Mouse (Mus musculus): ENCODE results near the gene Ubxn6. TPM values are rescaled to one million over a fixed set of nuclear protein-coding genes. Genes with fewer than 3 reads are reported as not detected.

Gene Ubxn6
- polyA plus RNA-seq, 1 experiment from 2014 or later, result 78.8 TPM

DNA sequence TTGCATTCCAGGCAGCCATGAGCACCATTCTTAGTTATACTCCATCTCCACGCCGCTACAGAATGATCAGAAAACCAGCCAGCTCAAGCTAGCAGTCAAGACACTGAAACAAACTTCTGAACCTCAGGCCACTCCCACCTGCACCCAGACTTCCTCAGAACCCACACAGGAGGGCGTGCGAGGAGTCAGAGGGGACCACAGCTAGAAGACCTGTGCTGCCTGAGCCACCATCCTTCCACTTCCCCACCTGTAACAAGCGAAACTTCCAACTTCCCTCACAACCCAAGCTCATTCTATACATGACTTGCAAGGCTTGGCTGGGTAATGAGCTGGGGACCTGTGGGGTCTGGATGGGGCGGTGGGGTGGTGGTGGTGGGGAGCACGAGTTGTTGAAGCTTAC is 42.0 kb downstream of the Ubxn6 start:
- H3K9me3 ChIP-seq (ENCODE audit: control insufficient read depth, low read length), result no peaks in the 10 kb centered on the region
- peaks cover 34% of the 10 kb centered on the region for H3K4me1 ChIP-seq (replicated peaks; ENCODE audit: control insufficient read depth, insufficient read depth, low read length)
- H3K27ac ChIP-seq (ENCODE audit: low read length), result no peak overlapping the region
- H3K27me3 ChIP-seq (replicated peaks; ENCODE audit: control insufficient read depth, insufficient read depth, low read length), result no peaks in the 10 kb centered on the region
- H3K36me3 ChIP-seq (ENCODE audit: control insufficient read depth, insufficient read depth), result peaks cover 6% of the 10 kb centered on the region; the same call in 1 of the 2 replicates
- no peak for ATAC-seq
- H3K4me2 ChIP-seq (ENCODE audit: low read length), result no peak overlapping the region
- H3K9ac ChIP-seq (replicated peaks; ENCODE audit: low read depth, low read length), result no peak overlapping the region
- 66% methylated on average over 7 of the region's 7 CpGs for WGBS
- H3K4me3 ChIP-seq (replicated peaks; ENCODE audit: low read length), result no peak overlapping the region

GRCm38 (mm10) chr17:56032127-56032733 is 42.6 kb downstream of the Ubxn6 start:
- 73% methylated on average over 6 of the region's 6 CpGs for WGBS
- Histone ChIP-seq H3K4me3 (replicated peaks; ENCODE audit: low read length) (no peak overlapping the region), H3K36me3 (ENCODE audit: control insufficient read depth, insufficient read depth) (peaks cover 6% of the 10 kb centered on the region; the same call in 1 of the 2 replicates)

GRCm38 (mm10) chr17:56031431-56031830 is 43.4 kb downstream of the Ubxn6 start:
- no peak overlapping the region for H3K27ac ChIP-seq (ENCODE audit: low read length)
- H3K27me3 ChIP-seq (replicated peaks; ENCODE audit: control insufficient read depth, insufficient read depth, low read length), result no peaks in the 10 kb centered on the region
- H3K9me3 ChIP-seq (ENCODE audit: control insufficient read depth, low read length), result no peaks in the 10 kb centered on the region
- ATAC-seq, result no peak
- no peak overlapping the region for H3K4me3 ChIP-seq (replicated peaks; ENCODE audit: low read length)
- peaks cover 6% of the 10 kb centered on the region; the same call in 1 of the 2 replicates for H3K36me3 ChIP-seq (ENCODE audit: control insufficient read depth, insufficient read depth)
- no peak overlapping the region for H3K4me2 ChIP-seq (ENCODE audit: low read length)
- peaks cover 30% of the 10 kb centered on the region for H3K4me1 ChIP-seq (replicated peaks; ENCODE audit: control insufficient read depth, insufficient read depth, low read length)
- no peak overlapping the region for H3K9ac ChIP-seq (replicated peaks; ENCODE audit: low read depth, low read length)
- WGBS, result 92% methylated on average over 7 of the region's 7 CpGs

More at GRCm38 (mm10) chr17:56032127-56032733, 42.6 kb downstream of the Ubxn6 start:
- Histone ChIP-seq H3K4me1 (replicated peaks; ENCODE audit: control insufficient read depth, insufficient read depth, low read length) (peaks cover 34% of the 10 kb centered on the region), H3K9me3 (ENCODE audit: control insufficient read depth, low read length) (no peaks in the 10 kb centered on the region), H3K4me2 (ENCODE audit: low read length) (no peak overlapping the region), H3K27ac (ENCODE audit: low read length) (no peak overlapping the region), H3K27me3 (replicated peaks; ENCODE audit: control insufficient read depth, insufficient read depth, low read length) (no peaks in the 10 kb centered on the region), H3K9ac (replicated peaks; ENCODE audit: low read depth, low read length) (no peak overlapping the region)
- ATAC-seq, result no peak

- Histone ChIP-seq H3K27ac (ENCODE audit: low read length) (no peak overlapping the region), H3K36me3 (ENCODE audit: control insufficient read depth, insufficient read depth) (peaks cover 6% of the 10 kb centered on the region; the same call in 1 of the 2 replicates), H3K9ac (replicated peaks; ENCODE audit: low read depth, low read length) (no peak overlapping the region), H3K4me2 (ENCODE audit: low read length) (no peak overlapping the region), H3K4me3 (replicated peaks; ENCODE audit: low read length) (no peak overlapping the region), H3K27me3 (replicated peaks; ENCODE audit: control insufficient read depth, insufficient read depth, low read length) (no peaks in the 10 kb centered on the region), H3K9me3 (ENCODE audit: control insufficient read depth, low read length) (no peaks in the 10 kb centered on the region), H3K4me1 (replicated peaks; ENCODE audit: control insufficient read depth, insufficient read depth, low read length) (peaks cover 29% of the 10 kb centered on the region)
- WGBS, result 72% methylated on average over 5 of the region's 5 CpGs
- ATAC-seq, result no peak
Measured at GRCm38 (mm10) chr17:56030919-56031318, 43.9 kb downstream of the Ubxn6 start.

DNA sequence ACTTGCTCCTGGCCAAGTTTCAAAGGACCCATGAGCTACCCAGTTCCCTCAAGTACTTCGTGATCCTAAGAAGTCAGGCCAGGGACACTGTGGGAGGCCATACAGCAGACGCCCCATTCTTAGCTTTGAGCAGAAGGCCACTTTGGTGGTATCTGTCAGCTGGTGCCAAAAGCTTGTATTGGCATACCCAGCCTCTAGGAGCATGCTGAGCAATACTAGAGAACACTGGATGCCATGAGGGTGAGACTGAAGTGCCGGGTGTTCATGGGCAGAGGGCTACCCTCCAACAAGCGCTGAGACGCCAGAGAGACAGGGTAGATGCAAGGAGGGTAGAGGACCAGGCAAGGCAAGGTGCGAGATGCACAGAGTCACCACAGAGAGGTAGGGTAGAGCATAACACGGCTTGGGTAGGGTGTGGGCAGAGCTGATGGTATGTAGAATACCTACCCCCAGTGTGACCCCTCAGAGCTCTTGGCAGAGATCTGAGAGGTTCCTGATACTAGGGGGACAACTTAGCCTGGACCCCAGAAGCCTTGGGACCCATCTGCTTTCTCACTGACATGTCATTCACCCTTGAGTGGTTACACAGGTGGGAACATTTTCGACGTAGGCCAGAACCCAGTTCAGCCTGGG is 44.5 kb downstream of the Ubxn6 start:
- Histone ChIP-seq H3K27ac (ENCODE audit: low read length) (no peak overlapping the region), H3K4me2 (ENCODE audit: low read length) (no peak overlapping the region), H3K9me3 (ENCODE audit: control insufficient read depth, low read length) (no peaks in the 10 kb centered on the region), H3K9ac (replicated peaks; ENCODE audit: low read depth, low read length) (no peak overlapping the region), H3K4me1 (replicated peaks; ENCODE audit: control insufficient read depth, insufficient read depth, low read length) (peaks cover 24% of the 10 kb centered on the region), H3K27me3 (replicated peaks; ENCODE audit: control insufficient read depth, insufficient read depth, low read length) (no peaks in the 10 kb centered on the region), H3K4me3 (replicated peaks; ENCODE audit: low read length) (no peak overlapping the region), H3K36me3 (ENCODE audit: control insufficient read depth, insufficient read depth) (peaks cover 6% of the 10 kb centered on the region; the same call in 1 of the 2 replicates)
- ATAC-seq, result no peak
- whole genome bisulfite sequencing, result 86% methylated on average over 9 of the region's 9 CpGs

DNA sequence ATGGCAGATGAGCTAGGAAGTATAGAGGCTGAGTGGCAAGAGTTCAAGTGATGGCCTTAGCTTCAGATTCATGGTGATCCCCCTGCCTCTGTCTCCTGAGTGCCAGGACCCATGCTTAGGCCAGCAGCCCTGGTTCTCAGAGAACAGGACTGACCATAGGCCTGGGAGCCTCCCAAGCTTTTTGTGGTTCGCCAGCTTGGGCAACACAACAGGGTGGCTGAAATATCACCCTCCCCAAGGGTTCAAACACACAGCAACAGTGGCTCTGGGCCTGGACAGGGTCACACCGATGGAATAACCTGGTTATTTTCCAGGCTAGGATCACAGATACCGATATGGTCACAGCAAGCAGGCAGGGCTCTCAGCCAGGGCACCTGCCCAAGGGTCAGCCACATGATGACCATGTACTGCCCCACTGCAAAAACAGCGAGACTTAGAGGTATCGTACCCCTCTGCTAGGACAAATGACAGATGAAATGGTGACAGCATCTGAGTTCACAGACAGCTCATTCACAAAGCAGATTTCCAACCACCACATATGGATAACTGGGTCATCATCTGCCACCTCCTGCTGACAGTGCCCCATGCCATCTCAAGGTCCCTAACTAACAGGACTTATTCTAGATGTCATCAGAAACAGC is 46.9 kb downstream of the Ubxn6 start:
- Histone ChIP-seq H3K4me3 (replicated peaks; ENCODE audit: low read length) (no peak overlapping the region), H3K27ac (ENCODE audit: low read length) (no peak overlapping the region), H3K9ac (replicated peaks; ENCODE audit: low read depth, low read length) (no peak overlapping the region), H3K27me3 (replicated peaks; ENCODE audit: control insufficient read depth, insufficient read depth, low read length) (no peaks in the 10 kb centered on the region), H3K9me3 (ENCODE audit: control insufficient read depth, low read length) (no peaks in the 10 kb centered on the region), H3K4me1 (replicated peaks; ENCODE audit: control insufficient read depth, insufficient read depth, low read length) (peaks cover 4% of the 10 kb centered on the region), H3K36me3 (ENCODE audit: control insufficient read depth, insufficient read depth) (peaks cover 2% of the 10 kb centered on the region; the same call in 1 of the 2 replicates), H3K4me2 (ENCODE audit: low read length) (no peak overlapping the region)
- ATAC-seq, result no peak
- WGBS, result 92% methylated on average over 5 of the region's 5 CpGs

DNA sequence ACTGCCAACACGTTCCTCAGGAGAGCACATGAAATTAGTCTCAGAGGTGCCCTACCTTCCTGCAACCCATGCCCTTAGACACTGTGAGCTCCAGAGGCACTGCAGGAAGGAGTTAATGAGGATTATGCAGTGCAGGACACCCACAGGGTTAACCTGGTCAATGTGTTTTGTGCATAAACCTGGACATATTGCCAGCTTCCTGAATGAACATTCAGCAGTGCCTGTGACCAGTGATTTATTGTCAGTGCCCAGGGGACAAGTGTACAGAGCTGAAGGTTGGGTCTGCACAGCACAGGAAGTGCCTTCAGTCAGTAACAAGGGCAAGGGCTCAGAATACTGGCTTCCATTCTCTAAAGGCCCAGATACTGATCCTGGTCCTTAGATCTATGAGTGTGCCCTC is 47.9 kb downstream of the Ubxn6 start:
- 87% methylated on average over 1 of the region's 1 CpGs for WGBS

DNA sequence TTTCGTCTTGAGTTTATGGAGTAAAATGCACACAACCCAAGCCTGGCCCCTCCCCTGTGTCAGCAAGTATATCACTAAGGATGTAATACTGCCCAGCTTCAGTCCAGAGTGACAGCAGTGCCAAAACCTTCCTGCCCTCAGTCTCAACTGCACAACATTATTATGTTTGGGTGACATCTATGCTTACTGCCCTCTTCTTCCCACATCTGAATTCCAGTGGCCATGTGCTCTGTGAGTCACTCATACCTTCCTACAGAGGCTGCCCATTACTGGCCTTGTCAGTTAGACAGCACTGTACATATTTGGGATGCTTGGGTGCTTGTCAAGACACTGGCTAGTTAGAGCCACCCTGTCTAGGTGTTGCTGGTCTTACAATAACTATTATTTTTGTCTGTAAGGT is 48.5 kb downstream of the Ubxn6 start:
- Histone ChIP-seq H3K27me3 (replicated peaks; ENCODE audit: control insufficient read depth, insufficient read depth, low read length) (no peaks in the 10 kb centered on the region), H3K4me1 (replicated peaks; ENCODE audit: control insufficient read depth, insufficient read depth, low read length) (no peaks in the 10 kb centered on the region), H3K4me3 (replicated peaks; ENCODE audit: low read length) (no peak overlapping the region), H3K27ac (ENCODE audit: low read length) (no peak overlapping the region), H3K4me2 (ENCODE audit: low read length) (no peak overlapping the region), H3K9me3 (ENCODE audit: control insufficient read depth, low read length) (no peaks in the 10 kb centered on the region), H3K9ac (replicated peaks; ENCODE audit: low read depth, low read length) (no peak overlapping the region), H3K36me3 (ENCODE audit: control insufficient read depth, insufficient read depth) (peaks cover 2% of the 10 kb centered on the region; the same call in 1 of the 2 replicates)
- no peak for ATAC-seq
- WGBS, result 95% methylated on average over 1 of the region's 1 CpGs

More for the DNA sequence above, 47.9 kb downstream of the Ubxn6 start:
- no peaks in the 10 kb centered on the region for H3K9me3 ChIP-seq (ENCODE audit: control insufficient read depth, low read length)
- H3K4me2 ChIP-seq (ENCODE audit: low read length), result no peak overlapping the region
- H3K4me3 ChIP-seq (replicated peaks; ENCODE audit: low read length), result no peak overlapping the region
- no peak overlapping the region for H3K27ac ChIP-seq (ENCODE audit: low read length)
- ATAC-seq, result no peak
- H3K9ac ChIP-seq (replicated peaks; ENCODE audit: low read depth, low read length), result no peak overlapping the region
- H3K4me1 ChIP-seq (replicated peaks; ENCODE audit: control insufficient read depth, insufficient read depth, low read length), result no peaks in the 10 kb centered on the region
- peaks cover 2% of the 10 kb centered on the region; the same call in 1 of the 2 replicates for H3K36me3 ChIP-seq (ENCODE audit: control insufficient read depth, insufficient read depth)
- no peaks in the 10 kb centered on the region for H3K27me3 ChIP-seq (replicated peaks; ENCODE audit: control insufficient read depth, insufficient read depth, low read length)

DNA sequence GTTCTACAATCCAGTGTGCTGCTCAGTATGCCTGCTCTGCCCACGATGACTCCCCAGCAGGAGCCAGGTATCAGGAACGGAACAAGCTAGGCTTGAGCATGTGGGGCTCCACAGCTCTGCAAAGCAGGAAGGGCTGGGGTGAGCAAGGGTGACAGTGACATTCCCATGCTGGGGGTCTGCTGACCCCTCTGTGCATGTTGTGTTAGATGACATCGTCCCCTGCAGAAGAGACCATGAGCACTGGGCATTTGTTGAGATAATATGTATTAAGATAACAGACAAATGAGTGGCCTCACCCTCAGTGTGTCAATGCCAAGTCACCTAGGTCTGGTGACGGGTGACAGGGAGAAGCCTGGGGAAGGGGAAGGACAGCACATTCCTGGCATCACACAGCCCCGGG is 49.9 kb downstream of the Ubxn6 start:
- ATAC-seq, result no peak
- Histone ChIP-seq H3K9ac (replicated peaks; ENCODE audit: low read depth, low read length) (no peak overlapping the region), H3K36me3 (ENCODE audit: control insufficient read depth, insufficient read depth) (peaks cover 2% of the 10 kb centered on the region; the same call in 1 of the 2 replicates), H3K27ac (ENCODE audit: low read length) (no peak overlapping the region), H3K27me3 (replicated peaks; ENCODE audit: control insufficient read depth, insufficient read depth, low read length) (no peaks in the 10 kb centered on the region), H3K4me3 (replicated peaks; ENCODE audit: low read length) (no peak overlapping the region), H3K4me2 (ENCODE audit: low read length) (no peak overlapping the region), H3K9me3 (ENCODE audit: control insufficient read depth, low read length) (no peaks in the 10 kb centered on the region), H3K4me1 (replicated peaks; ENCODE audit: control insufficient read depth, insufficient read depth, low read length) (no peaks in the 10 kb centered on the region)
- WGBS, result 82% methylated on average over 5 of the region's 5 CpGs

All from forebrain, embryonic 16.5 days (tissue).